Mouse (Mus musculus) G1E (cell line): Measurements from ENCODE around the gene Rasgef1a.

Experiments
- CTCF ChIP-seq: IDR thresholded peaks from 2 replicates; pipeline ENCODE4 v1.5.1; 2012; ENCODE audit warnings: low read depth, low read length, inconsistent platforms, mixed read lengths
- GATA1 ChIP-seq: IDR thresholded peaks from 2 replicates; pipeline ENCODE4 v1.6.1; 2012; ENCODE audit warnings: borderline replicate concordance, low read length, inconsistent platforms, mixed read lengths
- TAL1 ChIP-seq: conservative IDR thresholded peaks from 2 replicates; pipeline ENCODE4 v1.6.1; 2012; ENCODE audit warnings: low read depth, low read length, inconsistent platforms, mixed read lengths

GRCm38 (mm10) chr6:118067720-118068119 is 56.5 kb downstream of the Rasgef1a start:
- TF ChIP-seq CTCF (no peak), TAL1 (no peak), GATA1 (no peak)
